ENCODE assay signal across 9 mouse cellular contexts in genomic region chr17:83564119-83564820, GRCm38 (mm10). TPM values are rescaled to one million over a fixed set of nuclear protein-coding genes. Genes with fewer than 3 reads are reported as not detected.
DNase-seq lines count a peak whose midpoint lies in the region; ATAC-seq and TF ChIP-seq lines count a peak whose summit lies in the region.
"Had no signal": no experiment of that assay in that cellular context is flagged by ENCODE, and none has a peak within 500 bp of the region (broad histone marks: within the 10 kb centered on the region; RNA-seq: fewer than 3 reads in every experiment).

No protein-coding gene starts in this region.

- intact Hi-C loops in gastrocnemius, adult 2 months (cut with DNase I): no loop called here

- TF ChIP-seq CTCF in gastrocnemius, adult 2 months (IDR thresholded peaks at IDR 0.05): no peak

- H3K9ac ChIP-seq in lung, embryonic 16.5 days (ENCODE audit: low read length): no peak overlapping the region
- H3K9ac ChIP-seq in liver, embryonic 12.5 days: no peak overlapping the region

- H3K4me1 ChIP-seq in lung, embryonic 16.5 days (replicated peaks; ENCODE audit: control insufficient read depth, insufficient read depth, low read length): peaks cover 4% of the 10 kb centered on the region; the same call in 1 of the 2 replicates
- peaks cover 44% of the 10 kb centered on the region for H3K4me1 ChIP-seq in liver, embryonic 12.5 days

- no peaks in the 10 kb centered on the region for H3K36me3 ChIP-seq in lung, embryonic 16.5 days (ENCODE audit: control insufficient read depth, insufficient read depth, low read length)
- no peaks in the 10 kb centered on the region for H3K36me3 ChIP-seq in liver, embryonic 12.5 days

- H3K27ac ChIP-seq in gastrocnemius, adult 2 months: no peak overlapping the region
- no peak overlapping the region for H3K27ac ChIP-seq in lung, embryonic 16.5 days (ENCODE audit: low read length)
- no peak overlapping the region for H3K27ac ChIP-seq in liver, embryonic 12.5 days
- H3K27ac ChIP-seq: macrophage had no signal

- peak overlapping the region; percentile 64 for H3K4me3 ChIP-seq in gastrocnemius, adult 2 months
- H3K4me3 ChIP-seq in lung, embryonic 16.5 days (ENCODE audit: low read length): no peak overlapping the region
- H3K4me3 ChIP-seq in liver, embryonic 12.5 days: no peak overlapping the region

- ATAC-seq in lung, embryonic 16.5 days (ENCODE audit: low read depth): 0 out of 2 replicates have a peak, but pooled peaks have one; percentile 28
- no peak for ATAC-seq in liver, embryonic 12.5 days

- H3K27me3 ChIP-seq in lung, embryonic 16.5 days (ENCODE audit: control insufficient read depth, insufficient read depth, low read depth, low read length): no peaks in the 10 kb centered on the region
- no peaks in the 10 kb centered on the region for H3K27me3 ChIP-seq in liver, embryonic 12.5 days (replicated peaks)

- peak overlapping the region; percentile 13 for H3K4me2 ChIP-seq in lung, embryonic 16.5 days (ENCODE audit: low read depth, low read length)
- H3K4me2 ChIP-seq in liver, embryonic 12.5 days: peak overlapping the region; percentile 27

- no peaks in the 10 kb centered on the region for H3K9me3 ChIP-seq in lung, embryonic 16.5 days (ENCODE audit: control insufficient read depth, low read length)
- H3K9me3 ChIP-seq in liver, embryonic 12.5 days (replicated peaks): no peaks in the 10 kb centered on the region

- no peak for DNase-seq in gastrocnemius, adult 2 months
- DNase-seq in gastrocnemius, adult 18-20 months (ENCODE audit: low spot score): no peak
- no peak for DNase-seq in lung, postnatal 4 days
- peak; percentile 57 to 61 for DNase-seq in cerebellum, postnatal 10 days
- no peak for DNase-seq in ovary, postnatal 10 days (ENCODE audit: low spot score)
- no peak for DNase-seq in spleen, postnatal 14 days (ENCODE audit: low spot score in 2 of 2)

- 38% methylated on average over 12 of the region's 12 CpGs for WGBS in lung, embryonic 16.5 days
- WGBS in liver, embryonic 12.5 days (ENCODE audit: insufficient replicate concordance): 37% methylated on average over 12 of the region's 12 CpGs

RNA-seq across cellular contexts. Expression of gene Cox7a2l, which starts 47.1 kb away (rescaled TPM):
- 100 to 1,000 TPM; 151 to 172 TPM for total RNA-seq in gastrocnemius, adult 2 months (2021)
- 100 to 1,000 TPM; 151 to 165 TPM for total RNA-seq in gastrocnemius, adult 18-20 months (2021)
- polyA plus RNA-seq in lung, embryonic 16.5 days (2015; fragmentation: Nextera tagmentation; extraction: Ambion mirVana): 180 and 187 TPM in 2 replicates
- 87.2 and 90.9 TPM in 2 replicates for polyA plus RNA-seq in liver, embryonic 12.5 days (2016; fragmentation: Nextera tagmentation; extraction: Ambion mirVana)

Comparison
In these comparisons a context has a peak if more than half of its experiments do, and no peak if none do; other contexts are left out.
1. DNase-seq: peak in cerebellum, postnatal 10 days (2 of 2); none in gastrocnemius, adult 2 months (single experiment), gastrocnemius, adult 18-20 months (single experiment), lung, postnatal 4 days (0 of 2), ovary, postnatal 10 days (single experiment) and spleen, postnatal 14 days (0 of 2).